Mouse (Mus musculus) hindbrain, embryonic 11.5 days (tissue): ENCODE results near the gene Itga8. TPM values are rescaled to one million over a fixed set of nuclear protein-coding genes. Genes with fewer than 3 reads are reported as not detected.

Source experiments
- ATAC-seq: fragments of 200-750 bp; cut with Nextera tagmentation; 2 replicates; pipeline ENCODE4 v1.8.0; 2017; ENCODE audit warnings: mild to moderate bottlenecking, moderate TSS enrichment, moderate library complexity; ENCODE audit not compliant: low FRiP score
- DNase-seq: peaks from one replicate; pipeline ENCODE4 v3.0.0-alpha.2; 2015; ENCODE audit warnings: low spot score
- H3K27ac ChIP-seq: fragments of 300-500 bp; sonication (generic); 2 replicates; pipeline ENCODE4 v1.5.1; 2014; ENCODE audit warnings: mild to moderate bottlenecking, low read depth, low read length
- H3K27me3 ChIP-seq: fragments of 300-500 bp; sonication (generic); 2 replicates; pipeline ENCODE4 v1.6.1; 2014; ENCODE audit warnings: mild to moderate bottlenecking, low read length, moderate library complexity, mixed read lengths; ENCODE audit not compliant: control insufficient read depth, insufficient read depth
- H3K36me3 ChIP-seq: fragments of 300-500 bp; sonication (generic); 2 replicates; pipeline ENCODE4 v1.6.1; 2014; ENCODE audit warnings: mild to moderate bottlenecking, low read length, moderate library complexity, mixed read lengths; ENCODE audit not compliant: control insufficient read depth, insufficient read depth
- H3K4me1 ChIP-seq: fragments of 300-500 bp; sonication (generic); replicated peaks from 2 replicates; pipeline ENCODE4 v1.6.1; 2014; ENCODE audit warnings: low read length, mixed read lengths; ENCODE audit not compliant: control insufficient read depth, insufficient read depth
- H3K4me2 ChIP-seq: fragments of 300-500 bp; sonication (generic); replicated peaks from 2 replicates; pipeline ENCODE4 v1.6.1; 2014; ENCODE audit warnings: mild to moderate bottlenecking, low read depth, low read length
- H3K4me3 ChIP-seq: fragments of 300-500 bp; sonication (generic); 2 replicates; pipeline ENCODE4 v1.5.1; 2014; ENCODE audit warnings: low read depth, low read length
- H3K9ac ChIP-seq: fragments of 300-500 bp; sonication (generic); 2 replicates; pipeline ENCODE4 v1.6.1; 2014; ENCODE audit warnings: low read depth, low read length
- H3K9me3 ChIP-seq: fragments of 300-500 bp; sonication (generic); 2 replicates; pipeline ENCODE4 v1.6.1; 2016; ENCODE audit warnings: low read length; ENCODE audit not compliant: control insufficient read depth
- WGBS: fragments of 180-500 bp; shearing (Covaris S2); extraction: QIAGEN DNeasy Blood & Tissue Kit; methylation state at CpG from one replicate; pipeline ENCODE4 v1.1.7; 2014; 5-methylcytosine and 5-hydroxymethylcytosine counted together
- polyA plus RNA-seq: library from polyadenylated mRNA; unstranded; fragments of >200 nt; fragmentation: Nextera tagmentation; extraction: Ambion mirVana; gene quantifications from 2 replicates; pipeline ENCODE4 v1.2.1, GENCODE M21; 2014

Gene Itga8
- polyA plus RNA-seq, 1 experiment from 2014 or later, result 3.4 TPM

GRCm38 (mm10) chr2:12227243-12227642 lies 74.5 kb downstream of the Itga8 start:
- ATAC-seq (no peak), DNase-seq (no peak)
- H3K27me3 ChIP-seq, result no peaks in the 10 kb centered on the region
- no peaks in the 10 kb centered on the region for H3K36me3 ChIP-seq
- H3K4me1 ChIP-seq, result no peaks in the 10 kb centered on the region
- 39% methylated on average over 2 of the region's 2 CpGs for WGBS
- no peak overlapping the region for H3K9ac ChIP-seq
- H3K4me2 ChIP-seq, result no peak overlapping the region
- no peak overlapping the region for H3K27ac ChIP-seq
- no peaks in the 10 kb centered on the region for H3K9me3 ChIP-seq
- no peak overlapping the region for H3K4me3 ChIP-seq

DNA sequence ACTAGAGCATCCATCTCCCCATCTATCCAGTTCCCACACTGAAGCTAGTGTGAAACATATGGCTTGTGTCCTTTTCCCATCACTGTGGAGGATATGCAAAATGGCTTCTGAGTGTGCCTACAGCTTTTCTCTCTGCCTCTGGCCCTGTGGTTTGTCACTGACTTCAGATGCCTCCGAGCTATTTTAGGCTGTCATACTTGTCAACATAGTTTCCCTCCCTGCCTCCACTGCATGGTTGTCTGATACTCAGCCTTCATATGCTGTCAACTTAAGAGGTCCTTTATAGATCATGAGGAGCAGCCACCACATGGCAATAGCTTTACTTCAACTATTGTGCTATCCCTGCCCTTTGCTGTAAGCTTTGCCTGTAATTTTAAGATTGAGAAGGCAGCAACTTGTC lies 75.4 kb downstream of the Itga8 start:
- Histone ChIP-seq H3K9ac (no peak overlapping the region), H3K27ac (no peak overlapping the region), H3K4me2 (no peak overlapping the region), H3K9me3 (no peaks in the 10 kb centered on the region), H3K4me1 (no peaks in the 10 kb centered on the region), H3K4me3 (no peak overlapping the region), H3K36me3 (no peaks in the 10 kb centered on the region), H3K27me3 (no peaks in the 10 kb centered on the region)
- DNase-seq (no peak), ATAC-seq (no peak)
- WGBS, result 97% methylated on average over 1 of the region's 1 CpGs

DNA sequence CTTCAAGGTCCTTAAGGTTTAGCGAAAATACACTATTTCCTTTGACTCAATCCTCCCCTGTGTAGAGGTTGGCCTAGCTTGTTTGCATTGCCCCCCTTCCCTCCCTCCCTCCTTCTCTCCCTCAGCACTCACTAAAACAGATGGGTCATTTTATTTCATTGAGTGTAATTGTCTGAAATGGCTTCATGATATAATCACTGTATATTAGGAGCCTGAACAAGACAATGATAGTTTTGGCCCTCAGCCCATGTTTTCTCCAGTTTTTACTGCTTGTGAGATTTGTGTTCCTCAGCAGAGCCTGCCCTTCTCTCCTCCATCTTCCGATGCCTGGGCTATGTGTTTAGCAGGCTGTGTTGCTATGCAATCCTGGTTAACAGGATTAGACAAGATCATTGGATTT lies 80.1 kb downstream of the Itga8 start:
- no peaks in the 10 kb centered on the region for H3K4me1 ChIP-seq
- H3K36me3 ChIP-seq, result no peaks in the 10 kb centered on the region
- no peak overlapping the region for H3K4me3 ChIP-seq
- H3K4me2 ChIP-seq, result no peak overlapping the region
- no peak overlapping the region for H3K9ac ChIP-seq
- H3K9me3 ChIP-seq, result no peaks in the 10 kb centered on the region
- DNase-seq (no peak), ATAC-seq (no peak)
- 80% methylated on average over 2 of the region's 2 CpGs for WGBS
- no peak overlapping the region for H3K27ac ChIP-seq
- H3K27me3 ChIP-seq, result no peaks in the 10 kb centered on the region

GRCm38 (mm10) chr2:12213464-12213790 lies 88.3 kb downstream of the Itga8 start:
- ATAC-seq, result no peak
- WGBS, result 68% methylated on average over 4 of the region's 4 CpGs
- Histone ChIP-seq H3K4me3 (no peak overlapping the region), H3K36me3 (no peaks in the 10 kb centered on the region), H3K9me3 (no peaks in the 10 kb centered on the region), H3K4me1 (no peaks in the 10 kb centered on the region), H3K27ac (no peak overlapping the region), H3K27me3 (no peaks in the 10 kb centered on the region), H3K4me2 (no peak overlapping the region), H3K9ac (no peak overlapping the region)
- no peak for DNase-seq

DNA sequence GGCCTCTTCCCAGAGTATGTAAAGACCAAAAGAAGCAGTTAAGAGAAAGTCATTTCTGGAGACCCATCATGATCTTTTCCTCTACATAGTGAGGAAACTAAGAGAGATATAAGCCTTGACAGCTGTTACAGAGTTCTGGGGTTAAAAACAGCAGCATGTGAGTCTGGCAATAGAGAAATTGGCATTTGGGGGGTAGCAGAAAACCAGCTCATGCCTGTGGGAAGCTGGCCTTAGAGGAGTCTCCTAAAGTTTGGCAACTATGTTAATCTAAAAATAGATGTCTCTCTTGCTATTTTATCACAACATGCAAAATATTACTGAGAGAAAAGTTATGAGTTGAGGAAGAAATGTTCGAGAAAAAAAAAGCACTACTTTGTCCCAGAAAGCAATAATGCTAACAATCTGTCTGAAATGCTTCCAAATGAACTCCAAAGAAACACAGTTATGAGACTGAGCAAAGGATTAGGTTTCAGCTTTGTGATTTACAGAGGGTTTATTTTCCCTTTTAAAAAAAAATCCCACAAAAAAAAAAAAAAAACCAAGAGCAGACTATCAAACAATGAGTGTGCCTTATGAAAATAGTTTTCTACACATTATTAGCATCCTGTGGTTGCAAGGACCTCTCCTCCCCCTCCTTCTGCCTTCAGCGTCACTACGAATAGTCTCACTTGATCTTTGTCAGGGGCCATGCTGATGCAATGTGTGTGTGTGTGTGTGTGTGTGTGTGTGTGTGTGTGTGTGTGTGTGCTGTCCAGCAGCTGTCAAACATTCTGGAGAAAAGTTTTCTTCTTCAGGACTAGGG lies 88.9 kb downstream of the Itga8 start:
- no peak overlapping the region for H3K4me2 ChIP-seq
- DNase-seq (no peak), ATAC-seq (no peak)
- H3K9me3 ChIP-seq, result no peaks in the 10 kb centered on the region
- H3K9ac ChIP-seq, result no peak overlapping the region
- H3K4me1 ChIP-seq, result no peaks in the 10 kb centered on the region
- no peak overlapping the region for H3K4me3 ChIP-seq
- H3K27ac ChIP-seq, result no peak overlapping the region
- H3K36me3 ChIP-seq, result no peaks in the 10 kb centered on the region
- WGBS, result 64% methylated on average over 3 of the region's 3 CpGs
- no peaks in the 10 kb centered on the region for H3K27me3 ChIP-seq

DNA sequence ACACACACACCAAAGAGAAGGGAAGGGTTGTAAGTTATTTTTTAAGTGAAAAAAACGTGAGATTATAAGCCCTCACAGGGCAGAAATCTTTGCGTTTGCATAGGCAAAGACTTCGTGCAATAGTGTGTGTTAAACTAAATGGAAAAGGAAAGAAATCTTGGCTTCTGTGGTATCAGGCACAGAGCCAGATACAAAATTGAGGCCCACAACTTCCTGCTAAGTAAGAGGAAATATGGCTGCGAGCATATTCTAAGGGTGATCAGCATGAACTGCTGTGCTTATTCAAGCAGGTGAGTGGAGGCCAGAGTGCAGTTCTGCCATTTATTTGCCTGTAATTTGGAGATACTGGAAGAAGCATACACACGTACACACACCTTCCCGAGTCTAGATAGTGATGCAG lies 93.6 kb downstream of the Itga8 start:
- Histone ChIP-seq H3K27ac (no peak overlapping the region), H3K36me3 (no peaks in the 10 kb centered on the region), H3K4me2 (no peak overlapping the region), H3K4me1 (no peaks in the 10 kb centered on the region), H3K9ac (no peak overlapping the region), H3K4me3 (no peak overlapping the region), H3K27me3 (no peaks in the 10 kb centered on the region), H3K9me3 (no peaks in the 10 kb centered on the region)
- DNase-seq (no peak), ATAC-seq (no peak)
- WGBS, result 84% methylated on average over 6 of the region's 6 CpGs

DNA sequence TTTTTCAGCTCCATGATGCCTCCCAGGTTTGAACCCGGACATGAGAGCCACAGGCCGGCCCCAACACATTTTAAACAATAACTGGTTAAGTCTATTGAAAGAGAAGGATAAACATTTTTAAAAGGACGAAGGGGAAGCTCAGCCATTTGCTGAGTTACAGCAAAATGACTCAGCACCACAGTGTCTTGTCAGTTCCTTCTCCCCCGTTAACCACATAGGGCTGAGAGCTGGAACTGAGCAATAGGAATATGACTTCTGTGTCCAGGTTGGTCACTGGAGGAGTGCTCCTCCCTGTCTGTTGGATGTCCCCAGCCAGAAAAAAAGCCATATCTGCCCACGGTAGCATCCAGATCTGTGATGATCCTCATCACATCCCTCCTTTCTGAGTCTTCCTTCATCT lies 95.4 kb downstream of the Itga8 start:
- no peak overlapping the region for H3K27ac ChIP-seq
- DNase-seq, result no peak
- ATAC-seq, result no peak
- no peaks in the 10 kb centered on the region for H3K4me1 ChIP-seq
- H3K9me3 ChIP-seq, result no peaks in the 10 kb centered on the region
- H3K9ac ChIP-seq, result no peak overlapping the region
- no peaks in the 10 kb centered on the region for H3K27me3 ChIP-seq
- WGBS, result 75% methylated on average over 5 of the region's 5 CpGs
- H3K36me3 ChIP-seq, result no peaks in the 10 kb centered on the region
- no peak overlapping the region for H3K4me3 ChIP-seq
- H3K4me2 ChIP-seq, result no peak overlapping the region

DNA sequence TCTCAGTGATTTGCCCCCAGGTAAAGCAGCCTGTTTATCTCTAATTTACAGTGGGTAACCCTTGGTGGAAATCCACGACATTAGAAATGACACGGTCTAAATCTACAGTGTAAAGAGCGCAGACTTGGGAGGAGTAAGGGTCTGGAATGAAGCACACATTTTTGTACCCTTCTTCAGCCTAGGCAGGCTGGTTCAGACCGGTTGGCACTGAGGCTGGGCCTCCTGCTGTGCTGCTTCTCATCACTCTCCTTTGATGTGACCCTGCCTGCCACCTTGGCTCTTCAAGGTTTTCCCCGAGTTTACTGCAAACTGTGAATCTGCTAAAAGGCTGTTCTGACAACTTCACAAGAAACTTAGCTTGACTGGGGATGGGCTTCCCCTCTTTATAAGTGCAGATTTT lies 95.8 kb downstream of the Itga8 start:
- Histone ChIP-seq H3K4me2 (no peak overlapping the region), H3K9ac (no peak overlapping the region), H3K36me3 (no peaks in the 10 kb centered on the region), H3K27me3 (no peaks in the 10 kb centered on the region), H3K27ac (no peak overlapping the region), H3K4me1 (no peaks in the 10 kb centered on the region), H3K4me3 (no peak overlapping the region), H3K9me3 (no peaks in the 10 kb centered on the region)
- DNase-seq (no peak), ATAC-seq (no peak)
- 48% methylated on average over 5 of the region's 5 CpGs for WGBS

DNA sequence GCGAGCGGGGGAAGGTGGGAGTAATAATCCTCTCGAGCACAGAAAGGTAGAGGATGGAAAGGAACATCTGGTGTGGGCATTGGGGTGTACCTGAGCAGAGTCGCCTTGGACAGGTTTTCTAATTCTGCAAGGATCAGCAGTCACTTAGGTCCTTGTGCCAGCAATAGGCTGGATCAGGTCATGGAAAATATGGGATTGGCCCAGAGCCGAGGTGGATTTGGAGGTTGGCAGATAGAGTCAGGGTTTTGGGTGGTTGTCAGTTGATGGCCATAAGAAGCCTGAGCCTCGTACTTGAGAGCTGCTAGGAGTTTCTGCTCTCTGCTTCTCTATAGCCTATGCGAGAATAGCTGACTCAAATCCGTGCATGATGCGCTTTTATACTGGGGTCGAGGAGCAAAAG lies 98.5 kb downstream of the Itga8 start:
- H3K27ac ChIP-seq, result no peak overlapping the region
- H3K9me3 ChIP-seq, result no peaks in the 10 kb centered on the region
- H3K4me1 ChIP-seq, result no peaks in the 10 kb centered on the region
- H3K27me3 ChIP-seq, result no peaks in the 10 kb centered on the region
- ATAC-seq (no peak), DNase-seq (no peak)
- H3K4me2 ChIP-seq, result no peak overlapping the region
- no peak overlapping the region for H3K9ac ChIP-seq
- H3K4me3 ChIP-seq, result no peak overlapping the region
- WGBS, result 92% methylated on average over 10 of the region's 10 CpGs
- H3K36me3 ChIP-seq, result no peaks in the 10 kb centered on the region
